Mouse (Mus musculus): ENCODE measurements around the gene Nkiras2. TPM values are rescaled to one million over a fixed set of nuclear protein-coding genes. Genes with fewer than 3 reads are reported as not detected.

Nkiras2 gene
- polyA plus RNA-seq, 1 experiment from 2014 or later: 65.4 TPM

DNA sequence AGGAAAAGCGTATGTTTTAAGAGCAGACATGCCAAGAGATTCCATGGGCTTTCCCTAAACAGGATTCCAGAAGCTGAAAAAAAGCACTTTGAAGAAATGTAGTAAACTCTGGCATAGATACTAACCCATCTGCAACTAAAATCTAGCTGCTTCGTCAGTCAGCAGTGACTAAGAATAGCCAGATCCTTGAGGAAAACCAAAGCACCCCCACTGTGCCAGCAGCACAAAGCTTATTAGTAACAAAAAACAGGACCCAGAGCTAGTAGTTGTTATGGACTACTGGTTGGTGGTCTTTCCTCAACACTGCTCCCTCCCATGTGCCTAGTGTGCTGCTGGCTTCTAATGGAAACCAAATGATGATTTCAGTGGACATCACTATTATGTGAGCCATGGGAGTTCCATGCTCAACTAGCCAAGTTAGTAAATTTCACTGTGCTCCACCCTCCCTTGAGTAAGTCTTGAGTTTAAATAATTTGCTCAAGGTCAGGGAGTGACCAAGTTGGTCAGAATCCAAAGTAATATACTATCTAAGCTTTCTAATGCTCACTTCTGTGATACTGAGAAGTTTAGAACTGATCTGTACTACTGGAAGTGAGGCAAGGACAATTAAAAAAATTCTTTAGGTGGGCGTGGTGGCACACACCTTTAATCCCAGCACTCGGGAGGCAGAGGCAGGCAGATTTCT, 14.6 kb upstream of the Nkiras2 start:
- no peak overlapping the region for H3K9ac ChIP-seq (ENCODE audit: low read depth, low read length)
- peaks cover 14% of the 10 kb centered on the region for H3K4me1 ChIP-seq (ENCODE audit: control insufficient read depth, insufficient read depth, low read length)
- H3K27ac ChIP-seq (ENCODE audit: low read depth, low read length): no peak overlapping the region
- H3K4me3 ChIP-seq (ENCODE audit: low read depth, low read length): no peak overlapping the region
- H3K36me3 ChIP-seq (ENCODE audit: control insufficient read depth, insufficient read depth, low read length): peaks cover 10% of the 10 kb centered on the region
- H3K4me2 ChIP-seq: no peak overlapping the region
- ATAC-seq (replicated peaks; ENCODE audit: insufficient number of reproducible peaks, low FRiP score, low TSS enrichment): no peak
- H3K9me3 ChIP-seq (replicated peaks; ENCODE audit: control insufficient read depth, low read length): no peaks in the 10 kb centered on the region
- WGBS (ENCODE audit: insufficient replicate concordance): 80% methylated on average over 4 of the region's 4 CpGs
- H3K27me3 ChIP-seq (ENCODE audit: control insufficient read depth, insufficient read depth, low read length): no peaks in the 10 kb centered on the region

DNA sequence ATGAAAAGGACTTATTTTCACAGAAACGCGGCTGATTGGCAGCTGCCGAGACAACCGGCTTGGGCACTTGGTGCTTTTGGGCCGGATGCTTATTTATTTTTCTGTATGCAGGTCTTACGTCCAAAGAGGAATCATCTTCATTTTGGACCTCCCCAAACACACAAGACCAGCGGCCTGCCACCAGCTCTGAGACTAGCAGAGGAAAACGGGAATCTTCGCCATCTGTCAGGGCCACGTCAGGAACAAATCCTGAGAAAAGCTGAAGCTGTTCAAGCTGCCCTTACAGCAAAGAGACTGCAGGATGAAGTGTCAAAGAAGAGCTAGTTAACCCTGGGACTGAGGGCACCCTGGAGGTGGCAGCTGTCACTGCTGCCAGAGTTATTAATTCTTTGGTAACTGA, 13.6 kb upstream of the Nkiras2 start:
- Histone ChIP-seq H3K36me3 (ENCODE audit: control insufficient read depth, insufficient read depth, low read length) (peaks cover 3% of the 10 kb centered on the region; the same call in 1 of the 2 replicates), H3K4me1 (ENCODE audit: control insufficient read depth, insufficient read depth, low read length) (peaks cover 20% of the 10 kb centered on the region), H3K4me2 (no peak overlapping the region), H3K27me3 (ENCODE audit: control insufficient read depth, insufficient read depth, low read length) (no peaks in the 10 kb centered on the region), H3K4me3 (ENCODE audit: low read depth, low read length) (no peak overlapping the region), H3K27ac (ENCODE audit: low read depth, low read length) (no peak overlapping the region), H3K9ac (ENCODE audit: low read depth, low read length) (no peak overlapping the region), H3K9me3 (replicated peaks; ENCODE audit: control insufficient read depth, low read length) (no peaks in the 10 kb centered on the region)
- ATAC-seq (replicated peaks; ENCODE audit: insufficient number of reproducible peaks, low FRiP score, low TSS enrichment): no peak
- WGBS (ENCODE audit: insufficient replicate concordance): 89% methylated on average over 10 of the region's 10 CpGs

DNA sequence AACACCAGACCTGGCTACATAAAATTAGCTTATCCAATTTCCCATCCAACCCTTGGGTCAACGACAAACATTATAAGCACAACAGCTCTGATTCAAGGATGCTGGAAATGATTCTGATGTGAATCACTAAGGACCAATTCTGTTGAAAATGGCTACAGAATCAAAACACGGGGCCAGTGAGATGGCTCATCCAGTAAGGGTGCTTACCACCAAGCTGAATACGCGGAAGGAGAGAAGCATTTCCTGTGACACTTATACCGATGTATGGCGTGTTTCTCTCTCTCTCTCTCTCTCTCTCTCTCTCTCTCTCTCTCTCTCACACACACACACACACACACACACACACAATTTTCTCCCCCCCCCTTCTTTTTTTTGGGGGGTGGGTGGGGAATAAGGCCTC, 11.9 kb upstream of the Nkiras2 start:
- Histone ChIP-seq H3K27ac (ENCODE audit: low read depth, low read length) (no peak overlapping the region), H3K4me3 (ENCODE audit: low read depth, low read length) (no peak overlapping the region), H3K9me3 (replicated peaks; ENCODE audit: control insufficient read depth, low read length) (no peaks in the 10 kb centered on the region), H3K4me1 (ENCODE audit: control insufficient read depth, insufficient read depth, low read length) (peaks cover 21% of the 10 kb centered on the region), H3K9ac (ENCODE audit: low read depth, low read length) (no peak overlapping the region), H3K4me2 (no peak overlapping the region), H3K27me3 (ENCODE audit: control insufficient read depth, insufficient read depth, low read length) (no peaks in the 10 kb centered on the region), H3K36me3 (ENCODE audit: control insufficient read depth, insufficient read depth, low read length) (0 out of 2 replicates have a peak, but pooled peaks cover 2% of the 10 kb centered on the region)
- 93% methylated on average over 6 of the region's 6 CpGs for WGBS (ENCODE audit: insufficient replicate concordance)
- ATAC-seq (replicated peaks; ENCODE audit: insufficient number of reproducible peaks, low FRiP score, low TSS enrichment): no peak

DNA sequence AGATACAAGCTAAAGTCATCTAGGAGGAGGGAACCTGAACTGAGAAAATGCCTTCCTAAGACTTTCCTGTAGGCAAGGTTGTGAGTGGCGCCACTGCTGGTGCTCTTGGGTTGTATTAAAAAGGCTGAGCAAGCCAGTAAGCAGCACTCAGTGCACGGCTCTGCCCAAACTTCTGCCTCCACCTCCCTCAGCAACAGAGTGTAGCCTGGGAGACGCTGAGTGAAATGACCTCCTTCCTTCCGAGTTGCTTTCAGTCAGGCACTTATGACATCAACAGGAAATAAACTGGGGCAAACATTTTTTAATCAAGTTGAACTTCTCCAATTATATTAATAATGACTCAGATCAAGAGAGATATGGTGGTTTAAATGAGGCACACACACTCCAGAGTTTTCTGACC, 10.2 kb upstream of the Nkiras2 start:
- no peak overlapping the region for H3K27ac ChIP-seq (ENCODE audit: low read depth, low read length)

DNA sequence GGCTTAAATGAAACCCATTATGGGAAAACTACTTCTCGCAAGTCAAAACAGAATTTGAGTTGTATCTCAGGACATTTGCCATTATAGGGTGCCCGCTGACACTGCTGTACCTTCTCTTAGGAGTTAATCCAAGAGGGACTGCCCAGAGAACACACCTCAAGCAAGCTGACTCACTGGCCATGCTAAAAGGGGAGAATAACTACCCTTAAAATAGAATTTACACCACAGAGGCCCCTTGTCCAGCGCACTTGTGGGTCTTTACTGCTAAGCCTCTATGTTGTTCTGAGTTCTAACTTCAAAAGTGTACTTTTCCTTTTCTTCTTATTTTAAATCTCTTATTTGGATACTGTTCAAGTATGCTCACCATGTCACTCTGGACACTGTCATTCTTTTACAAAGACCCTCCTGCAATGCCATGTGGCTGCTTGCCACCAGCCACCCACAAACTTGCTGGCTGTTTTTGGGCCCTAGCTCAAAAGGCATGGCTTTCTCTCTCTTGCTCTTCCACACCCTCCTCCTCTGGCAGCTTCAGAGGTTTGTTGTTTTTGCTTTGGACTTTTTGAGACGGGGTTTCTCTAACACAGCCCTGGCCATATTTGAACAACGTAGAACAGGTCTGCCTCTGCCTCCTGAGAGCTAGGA, 9.6 kb upstream of the Nkiras2 start:
- Histone ChIP-seq H3K4me3 (ENCODE audit: low read depth, low read length) (no peak overlapping the region), H3K27ac (ENCODE audit: low read depth, low read length) (peak overlapping the region; percentile 38; the same call in 1 of the 2 replicates), H3K36me3 (ENCODE audit: control insufficient read depth, insufficient read depth, low read length) (no peaks in the 10 kb centered on the region), H3K9me3 (replicated peaks; ENCODE audit: control insufficient read depth, low read length) (no peaks in the 10 kb centered on the region), H3K4me2 (peak overlapping the region; percentile 9; the same call in 1 of the 2 replicates), H3K4me1 (ENCODE audit: control insufficient read depth, insufficient read depth, low read length) (peaks cover 18% of the 10 kb centered on the region), H3K9ac (ENCODE audit: low read depth, low read length) (no peak overlapping the region; the same call in 1 of the 2 replicates), H3K27me3 (ENCODE audit: control insufficient read depth, insufficient read depth, low read length) (no peaks in the 10 kb centered on the region)
- WGBS (ENCODE audit: insufficient replicate concordance): 82% methylated on average over 5 of the region's 5 CpGs
- no peak for ATAC-seq (replicated peaks; ENCODE audit: insufficient number of reproducible peaks, low FRiP score, low TSS enrichment)

More for the DNA sequence above, 10.2 kb upstream of the Nkiras2 start:
- H3K9me3 ChIP-seq (replicated peaks; ENCODE audit: control insufficient read depth, low read length): no peaks in the 10 kb centered on the region
- no peak for ATAC-seq (replicated peaks; ENCODE audit: insufficient number of reproducible peaks, low FRiP score, low TSS enrichment)
- no peak overlapping the region for H3K9ac ChIP-seq (ENCODE audit: low read depth, low read length)
- H3K27me3 ChIP-seq (ENCODE audit: control insufficient read depth, insufficient read depth, low read length): no peaks in the 10 kb centered on the region
- H3K4me3 ChIP-seq (ENCODE audit: low read depth, low read length): no peak overlapping the region
- WGBS (ENCODE audit: insufficient replicate concordance): 66% methylated on average over 4 of the region's 4 CpGs
- no peak overlapping the region; the same call in 1 of the 2 replicates for H3K4me2 ChIP-seq
- H3K4me1 ChIP-seq (ENCODE audit: control insufficient read depth, insufficient read depth, low read length): peaks cover 23% of the 10 kb centered on the region
- 0 out of 2 replicates have a peak, but pooled peaks cover under 1% of the 10 kb centered on the region for H3K36me3 ChIP-seq (ENCODE audit: control insufficient read depth, insufficient read depth, low read length)

DNA sequence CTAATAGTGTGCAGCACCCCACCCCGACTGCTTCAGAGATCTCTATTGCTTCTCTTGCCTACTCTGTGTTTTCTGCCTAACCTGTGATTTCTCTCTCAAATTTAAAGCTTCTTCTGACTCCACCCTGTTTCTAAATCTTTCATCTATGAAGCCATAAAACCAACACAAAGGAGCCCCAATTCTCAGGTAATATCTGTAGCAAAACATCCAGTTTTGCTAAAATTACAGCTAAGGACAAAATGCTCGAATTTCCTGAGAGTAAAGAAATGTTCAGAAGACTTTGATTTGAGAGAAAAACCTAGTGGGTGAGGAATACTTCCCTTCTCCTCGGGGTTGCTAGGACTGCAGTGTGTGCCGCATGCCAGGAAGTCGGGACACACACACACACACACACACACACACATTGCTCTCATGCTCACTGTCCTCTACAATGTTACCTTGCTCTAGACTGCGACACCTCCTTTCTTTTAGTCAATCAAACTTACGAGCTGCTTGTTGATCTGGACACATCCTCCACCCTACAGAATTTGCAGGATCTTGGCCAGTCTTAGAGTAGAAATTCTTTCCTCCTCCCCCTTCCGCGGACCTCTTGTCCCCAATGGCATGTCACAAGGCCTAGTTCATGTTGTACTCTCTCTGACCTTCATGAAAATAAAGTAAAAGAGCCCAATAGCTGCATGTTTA, 8.9 kb upstream of the Nkiras2 start:
- H3K27ac ChIP-seq (ENCODE audit: low read depth, low read length): 0 out of 2 replicates have a peak overlapping the region, but pooled peaks have one; percentile 38
- H3K27me3 ChIP-seq (ENCODE audit: control insufficient read depth, insufficient read depth, low read length): no peaks in the 10 kb centered on the region
- WGBS (ENCODE audit: insufficient replicate concordance): 74% methylated on average over 9 of the region's 9 CpGs
- H3K9ac ChIP-seq (ENCODE audit: low read depth, low read length): no peak overlapping the region
- H3K4me3 ChIP-seq (ENCODE audit: low read depth, low read length): no peak overlapping the region
- H3K9me3 ChIP-seq (replicated peaks; ENCODE audit: control insufficient read depth, low read length): no peaks in the 10 kb centered on the region
- no peak overlapping the region for H3K4me2 ChIP-seq
- H3K4me1 ChIP-seq (ENCODE audit: control insufficient read depth, insufficient read depth, low read length): peaks cover 16% of the 10 kb centered on the region
- H3K36me3 ChIP-seq (ENCODE audit: control insufficient read depth, insufficient read depth, low read length): no peaks in the 10 kb centered on the region
- ATAC-seq (replicated peaks; ENCODE audit: insufficient number of reproducible peaks, low FRiP score, low TSS enrichment): no peak

DNA sequence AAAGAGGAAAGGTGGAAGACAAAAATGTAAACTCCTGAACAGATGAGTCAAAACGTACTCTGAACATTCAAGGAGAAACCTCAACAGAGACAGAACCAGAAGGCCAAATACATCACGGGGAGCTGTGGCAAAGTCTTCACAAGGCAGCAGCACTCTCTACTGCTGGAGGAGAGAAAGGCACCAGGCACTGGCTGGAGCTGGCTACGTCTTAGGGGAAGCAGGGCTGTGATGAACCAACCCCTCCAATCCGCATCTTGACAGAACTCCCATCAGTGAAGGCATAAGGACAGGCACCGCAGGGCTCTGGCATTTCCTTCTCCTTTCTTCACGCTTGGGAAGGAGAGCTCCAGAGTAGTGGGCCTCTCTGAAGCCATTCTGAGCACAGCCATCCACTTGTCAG, 7.4 kb upstream of the Nkiras2 start:
- Histone ChIP-seq H3K4me3 (ENCODE audit: low read depth, low read length) (no peak overlapping the region), H3K36me3 (ENCODE audit: control insufficient read depth, insufficient read depth, low read length) (no peaks in the 10 kb centered on the region), H3K4me2 (no peak overlapping the region), H3K9ac (ENCODE audit: low read depth, low read length) (no peak overlapping the region), H3K27ac (ENCODE audit: low read depth, low read length) (no peak overlapping the region), H3K27me3 (ENCODE audit: control insufficient read depth, insufficient read depth, low read length) (no peaks in the 10 kb centered on the region), H3K9me3 (replicated peaks; ENCODE audit: control insufficient read depth, low read length) (no peaks in the 10 kb centered on the region), H3K4me1 (ENCODE audit: control insufficient read depth, insufficient read depth, low read length) (peaks cover 16% of the 10 kb centered on the region)
- no peak for ATAC-seq (replicated peaks; ENCODE audit: insufficient number of reproducible peaks, low FRiP score, low TSS enrichment)
- WGBS (ENCODE audit: insufficient replicate concordance): 88% methylated on average over 6 of the region's 6 CpGs

DNA sequence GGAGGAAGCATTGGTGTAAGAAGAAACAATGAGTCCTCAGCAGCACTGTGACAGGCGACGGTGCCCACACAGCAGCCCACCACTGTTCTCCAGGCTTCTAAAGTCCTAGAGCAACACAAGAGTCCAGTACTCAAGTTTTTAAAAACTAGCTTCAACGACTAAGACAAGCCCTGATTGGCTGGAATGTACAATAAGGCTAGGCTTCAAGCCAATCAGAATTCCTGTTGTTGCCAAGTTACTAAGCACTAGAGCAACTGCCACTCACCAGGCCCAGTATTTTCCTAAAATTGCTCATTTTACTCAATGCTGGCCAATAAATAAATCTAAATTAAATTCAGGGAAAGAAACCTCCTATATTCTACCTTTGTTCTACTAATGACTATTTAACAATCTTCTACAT, 5.8 kb upstream of the Nkiras2 start:
- WGBS (ENCODE audit: insufficient replicate concordance): 84% methylated on average over 3 of the region's 3 CpGs
- H3K9me3 ChIP-seq (replicated peaks; ENCODE audit: control insufficient read depth, low read length): no peaks in the 10 kb centered on the region
- ATAC-seq (replicated peaks; ENCODE audit: insufficient number of reproducible peaks, low FRiP score, low TSS enrichment): no peak
- no peaks in the 10 kb centered on the region for H3K36me3 ChIP-seq (ENCODE audit: control insufficient read depth, insufficient read depth, low read length)
- no peak overlapping the region for H3K4me3 ChIP-seq (ENCODE audit: low read depth, low read length)
- no peaks in the 10 kb centered on the region for H3K27me3 ChIP-seq (ENCODE audit: control insufficient read depth, insufficient read depth, low read length)
- H3K4me2 ChIP-seq: no peak overlapping the region
- no peak overlapping the region for H3K27ac ChIP-seq (ENCODE audit: low read depth, low read length)
- H3K9ac ChIP-seq (ENCODE audit: low read depth, low read length): no peak overlapping the region
- H3K4me1 ChIP-seq (ENCODE audit: control insufficient read depth, insufficient read depth, low read length): peaks cover 24% of the 10 kb centered on the region

Data from heart, embryonic 11.5 days (tissue).